Mouse (Mus musculus) spleen, adult 2 months (tissue): ENCODE data around the gene Myo18a. TPM values are rescaled to one million over a fixed set of nuclear protein-coding genes. Genes with fewer than 3 reads are reported as not detected.

Experiments
- DNase-seq, 2 experiments: peaks; one replicate each; pipeline versions ENCODE4 v3.0.0 to v3.0.0-alpha.2; 2012 to 2021; ENCODE audit warnings: low spot score in 2 of 2, low read depth in 1 of 2
- H3K27ac ChIP-seq: fragments of 200-500 bp; 2 replicates; pipeline ENCODE4 v1.5.1; 2012; ENCODE audit warnings: low read length, inconsistent platforms; ENCODE audit not compliant: insufficient read depth
- H3K27me3 ChIP-seq: fragments of 200-500 bp; 2 replicates; pipeline ENCODE4 v1.6.1; 2012; ENCODE audit warnings: mild to moderate bottlenecking, moderate library complexity, low read length, inconsistent platforms; ENCODE audit not compliant: control insufficient read depth, insufficient read depth
- H3K36me3 ChIP-seq: fragments of 200-500 bp; 2 replicates; pipeline ENCODE4 v1.6.1; 2012; ENCODE audit warnings: mild to moderate bottlenecking, low read length, inconsistent platforms; ENCODE audit not compliant: control insufficient read depth, insufficient read depth
- H3K4me1 ChIP-seq: fragments of 200-500 bp; 2 replicates; pipeline ENCODE4 v1.6.1; 2011; ENCODE audit warnings: inconsistent platforms; ENCODE audit not compliant: control insufficient read depth, insufficient read depth, insufficient read length
- H3K4me3 ChIP-seq: fragments of 200-500 bp; 2 replicates; pipeline ENCODE4 v1.5.1; 2011; ENCODE audit warnings: mild to moderate bottlenecking, inconsistent platforms; ENCODE audit not compliant: insufficient read depth, insufficient read length; ENCODE audit errors: extremely low read depth
- CTCF ChIP-seq: fragments of 200-500 bp; IDR thresholded peaks from 2 replicates; pipeline ENCODE4 v1.5.1; 2011; ENCODE audit warnings: mild to moderate bottlenecking, inconsistent platforms; ENCODE audit not compliant: insufficient read depth, insufficient read length, insufficient replicate concordance; ENCODE audit errors: extremely low read depth
- POLR2A ChIP-seq: fragments of 200-500 bp; IDR thresholded peaks from 2 replicates; pipeline ENCODE4 v1.6.1; 2011; ENCODE audit warnings: low read depth, low read length, inconsistent platforms
- WGBS: fragments of 180-500 bp; shearing (Covaris S2); methylation state at CpG from one replicate; pipeline ENCODE4 v1.1.7; 2018; 5-methylcytosine and 5-hydroxymethylcytosine counted together
- polyA plus RNA-seq: library from polyadenylated mRNA; depleted of rRNA; stranded (reverse); fragments of >200 nt; gene quantifications from 2 replicates; pipeline ENCODE4 v1.2.3, GENCODE M21; 2012

Myo18a gene
- polyA plus RNA-seq, 1 experiment: 52.3 TPM

- TF ChIP-seq CTCF (no peak), POLR2A (no peak)
- Histone ChIP-seq H3K4me3 (no peak overlapping the region), H3K36me3 (no peaks in the 10 kb centered on the region), H3K27ac (no peak overlapping the region), H3K27me3 (peaks cover 4% of the 10 kb centered on the region; the same call in 1 of the 2 replicates), H3K4me1 (peaks cover 4% of the 10 kb centered on the region; the same call in 1 of the 2 replicates)
- DNase-seq: no peak
- WGBS: 84% methylated on average over 4 of the region's 4 CpGs
Observed at GRCm38 (mm10) chr11:77769496-77769895, 6.5 kb downstream of the Myo18a start.

- Histone ChIP-seq H3K27me3 (peaks cover 4% of the 10 kb centered on the region; the same call in 1 of the 2 replicates), H3K4me3 (no peak overlapping the region), H3K36me3 (no peaks in the 10 kb centered on the region), H3K4me1 (peaks cover 4% of the 10 kb centered on the region; the same call in 1 of the 2 replicates), H3K27ac (no peak overlapping the region)
- no peak for DNase-seq
- WGBS: 67% methylated on average over 8 of the region's 8 CpGs
- no peak for TF ChIP-seq POLR2A
- no peak for TF ChIP-seq CTCF
Observed at GRCm38 (mm10) chr11:77770346-77770745, 7.3 kb downstream of the Myo18a start.

GRCm38 (mm10) chr11:77771879-77772713, 9.1 kb downstream of the Myo18a start:
- no peaks in the 10 kb centered on the region for H3K4me1 ChIP-seq
- no peaks in the 10 kb centered on the region for H3K27me3 ChIP-seq
- H3K4me3 ChIP-seq: no peak overlapping the region
- 36% methylated on average over 8 of the region's 8 CpGs for WGBS
- DNase-seq: no peak
- H3K36me3 ChIP-seq: no peaks in the 10 kb centered on the region
- TF ChIP-seq CTCF (no peak), POLR2A (no peak)
- no peak overlapping the region for H3K27ac ChIP-seq

GRCm38 (mm10) chr11:77775701-77776400, 12.8 kb downstream of the Myo18a start:
- Histone ChIP-seq H3K4me3 (no peak overlapping the region), H3K4me1 (no peaks in the 10 kb centered on the region), H3K36me3 (no peaks in the 10 kb centered on the region), H3K27me3 (no peaks in the 10 kb centered on the region), H3K27ac (no peak overlapping the region)
- DNase-seq: no peak
- TF ChIP-seq CTCF (no peak), POLR2A (no peak)
- WGBS: 40% methylated on average over 9 of the region's 9 CpGs

- WGBS: 94% methylated on average over 17 of the region's 17 CpGs
- no peaks in the 10 kb centered on the region for H3K4me1 ChIP-seq
- DNase-seq: no peak
- no peaks in the 10 kb centered on the region for H3K36me3 ChIP-seq
- no peak for TF ChIP-seq POLR2A
- TF ChIP-seq CTCF: no peak
- no peak overlapping the region for H3K27ac ChIP-seq
- no peak overlapping the region for H3K4me3 ChIP-seq
- no peaks in the 10 kb centered on the region for H3K27me3 ChIP-seq
Observed at GRCm38 (mm10) chr11:77777436-77777835, 14.4 kb downstream of the Myo18a start.

GRCm38 (mm10) chr11:77777937-77778336, 14.9 kb downstream of the Myo18a start:
- no peaks in the 10 kb centered on the region for H3K36me3 ChIP-seq
- H3K4me1 ChIP-seq: no peaks in the 10 kb centered on the region
- no peak overlapping the region for H3K27ac ChIP-seq
- no peak for DNase-seq
- 96% methylated on average over 17 of the region's 17 CpGs for WGBS
- no peak overlapping the region for H3K4me3 ChIP-seq
- no peaks in the 10 kb centered on the region for H3K27me3 ChIP-seq
- no peak for TF ChIP-seq CTCF
- no peak for TF ChIP-seq POLR2A
